Mouse (Mus musculus) liver, embryonic 11.5 days (tissue): ENCODE data around the gene Gm14322. TPM values are rescaled to one million over a fixed set of nuclear protein-coding genes. Genes with fewer than 3 reads are reported as not detected.
"Not testable (repeated sequence)": the region's sequence is repeated elsewhere in the genome, so short reads cannot be mapped to it uniquely, and the experiment has no call there.

Experiments used
- ATAC-seq: fragments of 200-750 bp; cut with Nextera tagmentation; replicated peaks from 2 replicates; pipeline ENCODE4 v1.8.0; 2017; ENCODE audit warnings: moderate number of reproducible peaks, mild to moderate bottlenecking, moderate TSS enrichment, moderate library complexity; ENCODE audit not compliant: low FRiP score
- DNase-seq: peaks from one replicate; pipeline ENCODE4 v3.0.0-alpha.2; 2017; ENCODE audit warnings: low spot score
- H3K27ac ChIP-seq: fragments of 300-500 bp; sonication (generic); 2 replicates; pipeline ENCODE4 v1.5.1; 2014; ENCODE audit warnings: mild to moderate bottlenecking, low read depth, low read length, control low read depth
- H3K27me3 ChIP-seq: fragments of 300-500 bp; sonication (generic); replicated peaks from 2 replicates; pipeline ENCODE4 v1.6.1; 2014; ENCODE audit warnings: low read length, mixed read lengths; ENCODE audit not compliant: control insufficient read depth, insufficient read depth
- H3K36me3 ChIP-seq: fragments of 300-500 bp; sonication (generic); 2 replicates; pipeline ENCODE4 v1.6.1; 2014; ENCODE audit warnings: mild to moderate bottlenecking, low read length, moderate library complexity, mixed read lengths; ENCODE audit not compliant: control insufficient read depth, insufficient read depth
- H3K4me1 ChIP-seq: fragments of 300-500 bp; sonication (generic); replicated peaks from 2 replicates; pipeline ENCODE4 v1.6.1; 2014; ENCODE audit warnings: low read length, mixed read lengths; ENCODE audit not compliant: control insufficient read depth, insufficient read depth
- H3K4me2 ChIP-seq: fragments of 300-500 bp; sonication (generic); 2 replicates; pipeline ENCODE4 v1.6.1; 2014; ENCODE audit warnings: mild to moderate bottlenecking, control low read depth, moderate library complexity
- H3K4me3 ChIP-seq: fragments of 300-500 bp; sonication (generic); 2 replicates; pipeline ENCODE4 v1.5.1; 2014; ENCODE audit warnings: low read depth, low read length, control low read depth
- H3K9ac ChIP-seq: fragments of 300-500 bp; sonication (generic); 2 replicates; pipeline ENCODE4 v1.6.1; 2014; ENCODE audit warnings: low read depth, low read length, control low read depth
- H3K9me3 ChIP-seq: fragments of 300-500 bp; sonication (generic); 2 replicates; pipeline ENCODE4 v1.6.1; 2016; ENCODE audit warnings: low read length, inconsistent platforms, mixed read lengths; ENCODE audit not compliant: control insufficient read depth
- WGBS: fragments of 180-500 bp; shearing (Covaris S2); extraction: QIAGEN DNeasy Blood & Tissue Kit; methylation state at CpG from one replicate; pipeline ENCODE4 v1.1.7; 2014; 5-methylcytosine and 5-hydroxymethylcytosine counted together
- polyA plus RNA-seq: library from polyadenylated mRNA; unstranded; fragments of >200 nt; fragmentation: Nextera tagmentation; extraction: Ambion mirVana; gene quantifications from 2 replicates; pipeline ENCODE4 v1.2.1, GENCODE M21; 2014

The Gm14322 gene
- 5.4 and 5.8 TPM in 2 replicates for polyA plus RNA-seq

GRCm38 (mm10) chr2:177758941-177759558, at the start of gene Gm14322:
TSS of gene Gm14322 (plus strand) at chr2:177759288.
- peak within 1 kb of the TSS; percentile 29; the same call in 1 of the 2 replicates for H3K4me3 ChIP-seq
- not testable (repeated sequence) for H3K9ac ChIP-seq, H3K27ac ChIP-seq, H3K36me3 ChIP-seq, H3K4me1 ChIP-seq, ATAC-seq, H3K9me3 ChIP-seq, H3K4me2 ChIP-seq, H3K27me3 ChIP-seq
- 19% methylated on average over 9 of the region's 9 CpGs for WGBS
- DNase-seq: peak; percentile 30

GRCm38 (mm10) chr2:177741487-177741886, 17.6 kb upstream of the Gm14322 start:
- not testable (repeated sequence) for H3K9ac ChIP-seq, H3K9me3 ChIP-seq, DNase-seq, H3K27ac ChIP-seq, H3K4me2 ChIP-seq, H3K27me3 ChIP-seq, H3K4me1 ChIP-seq, H3K36me3 ChIP-seq, H3K4me3 ChIP-seq, ATAC-seq
- WGBS: 67% methylated on average over 4 of the region's 10 CpGs

DNA sequence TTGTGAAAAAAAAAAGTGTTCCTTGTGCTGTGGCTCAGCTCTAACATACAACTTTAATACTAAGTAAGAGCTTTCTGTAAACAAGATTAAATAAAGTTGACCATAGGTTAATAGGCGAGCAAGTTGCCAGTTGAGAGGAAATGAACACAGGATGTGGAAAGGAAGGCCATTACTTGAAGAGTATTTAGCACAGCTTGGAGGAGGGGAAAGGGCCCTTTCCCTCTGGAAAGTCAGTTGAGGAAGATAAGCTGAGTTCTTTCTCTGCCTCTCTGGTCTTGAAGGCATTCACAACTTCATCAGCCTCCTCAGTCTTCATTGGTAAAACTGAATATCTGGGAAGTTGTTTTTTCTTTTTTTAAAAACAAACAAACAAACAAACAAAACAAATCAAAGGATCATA, 28.3 kb downstream of the Gm14322 start:
- WGBS: 38% methylated on average over 1 of the region's 1 CpGs
- H3K4me2 ChIP-seq: not testable (repeated sequence)

DNA sequence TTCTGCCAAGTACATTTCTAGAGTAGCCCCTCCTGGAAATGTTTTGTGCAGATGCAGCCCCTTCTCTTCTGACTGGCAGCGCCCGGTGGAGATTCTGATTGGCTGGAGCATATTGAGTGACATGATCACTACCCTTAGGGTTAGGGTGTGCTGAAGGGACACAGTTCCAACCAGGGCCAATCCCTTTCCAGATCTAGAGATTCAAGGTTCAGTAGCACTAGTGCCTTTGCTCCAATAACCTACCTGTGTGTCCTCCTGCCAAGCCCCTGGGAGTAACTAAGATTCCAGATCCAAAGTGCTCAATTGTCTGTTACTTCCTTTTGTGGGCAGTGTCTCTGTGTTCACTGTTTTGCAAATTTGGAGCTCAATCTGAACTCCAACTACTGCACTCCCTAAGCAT, 47.1 kb downstream of the Gm14322 start:
- not testable (repeated sequence) for H3K9ac ChIP-seq, H3K4me2 ChIP-seq, H3K4me1 ChIP-seq, H3K9me3 ChIP-seq, ATAC-seq, DNase-seq, H3K36me3 ChIP-seq, H3K27ac ChIP-seq, H3K27me3 ChIP-seq, H3K4me3 ChIP-seq
- WGBS: no CpG with 5 or more reads among the region's 2 CpGs

More for the DNA sequence above, 28.3 kb downstream of the Gm14322 start:
- not testable (repeated sequence) for H3K4me3 ChIP-seq, H3K9me3 ChIP-seq, H3K27me3 ChIP-seq, H3K4me1 ChIP-seq, DNase-seq, H3K9ac ChIP-seq, H3K27ac ChIP-seq, ATAC-seq, H3K36me3 ChIP-seq

Other genes with a start within 250 kb of the Gm14322 start
- not detected in 2 replicates for gene Gm14406, start 181.1 kb upstream of the Gm14322 start, polyA plus RNA-seq
- 17.9 and 20.8 TPM in 2 replicates for gene Gm14325, start 81.0 kb downstream of the Gm14322 start, polyA plus RNA-seq
- 3.2 and 3.9 TPM in 2 replicates for gene Gm14327, start 137.8 kb downstream of the Gm14322 start, polyA plus RNA-seq
- gene Zfp972, start 166.3 kb downstream of the Gm14322 start, polyA plus RNA-seq: 0.53 and 1.4 TPM in 2 replicates
- gene Gm14326, start 198.0 kb downstream of the Gm14322 start, polyA plus RNA-seq: 9.0 and 12.8 TPM in 2 replicates